Mouse (Mus musculus) duodenum, adult 2 months (tissue): ENCODE measurements around the gene Cav2. TPM values are rescaled to one million over a fixed set of nuclear protein-coding genes. Genes with fewer than 3 reads are reported as not detected.

Source experiments
- polyA plus RNA-seq: library from polyadenylated mRNA; depleted of rRNA; stranded (reverse); fragments of >200 nt; gene quantifications from 2 replicates; pipeline ENCODE4 v1.2.3, GENCODE M21; 2012; ENCODE audit warnings: low replicate concordance; rRNA removed

Gene Cav2
- polyA plus RNA-seq: 4.6 and 6.2 TPM in 2 replicates

DNA sequence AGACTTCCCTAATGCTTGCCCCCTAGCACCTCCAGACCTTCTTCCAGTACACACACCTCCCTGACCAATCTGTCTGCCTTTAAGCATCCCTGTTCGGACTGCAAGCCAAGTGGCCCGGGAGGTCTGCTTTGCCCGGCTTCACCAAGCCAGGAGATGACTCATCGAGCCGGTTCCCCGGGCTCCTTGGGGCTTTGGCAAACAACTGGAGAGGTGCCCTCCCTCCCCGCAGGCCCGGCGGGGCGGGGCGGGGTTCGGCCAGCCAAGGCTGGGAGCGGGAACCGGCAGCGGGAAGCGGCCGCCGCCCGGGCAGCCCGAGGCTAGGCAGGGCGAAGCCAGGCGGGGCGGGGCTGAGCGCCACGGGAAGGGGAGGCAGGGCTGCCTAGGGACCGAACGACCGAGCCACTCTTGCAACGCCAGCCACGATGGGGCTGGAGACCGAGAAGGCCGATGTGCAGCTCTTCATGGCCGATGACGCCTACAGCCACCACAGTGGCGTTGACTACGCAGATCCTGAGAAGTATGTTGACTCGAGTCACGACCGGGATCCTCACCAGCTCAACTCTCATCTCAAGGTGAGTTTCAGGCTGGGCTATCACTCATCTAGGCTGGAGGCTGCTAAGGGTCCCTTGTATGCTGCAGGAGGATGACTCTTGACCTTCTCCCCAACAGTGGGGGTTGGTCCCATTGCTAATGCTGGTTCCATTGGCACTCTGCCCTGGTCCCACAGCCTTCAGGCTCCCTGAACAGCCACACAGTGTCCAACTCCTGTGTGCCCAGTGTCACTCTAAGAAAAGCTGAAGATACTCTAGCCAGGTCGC lies at the start of gene Cav2:
TSS of gene Cav2 (plus strand) at position 247 of the 818 bp plus-strand sequence.

DNA sequence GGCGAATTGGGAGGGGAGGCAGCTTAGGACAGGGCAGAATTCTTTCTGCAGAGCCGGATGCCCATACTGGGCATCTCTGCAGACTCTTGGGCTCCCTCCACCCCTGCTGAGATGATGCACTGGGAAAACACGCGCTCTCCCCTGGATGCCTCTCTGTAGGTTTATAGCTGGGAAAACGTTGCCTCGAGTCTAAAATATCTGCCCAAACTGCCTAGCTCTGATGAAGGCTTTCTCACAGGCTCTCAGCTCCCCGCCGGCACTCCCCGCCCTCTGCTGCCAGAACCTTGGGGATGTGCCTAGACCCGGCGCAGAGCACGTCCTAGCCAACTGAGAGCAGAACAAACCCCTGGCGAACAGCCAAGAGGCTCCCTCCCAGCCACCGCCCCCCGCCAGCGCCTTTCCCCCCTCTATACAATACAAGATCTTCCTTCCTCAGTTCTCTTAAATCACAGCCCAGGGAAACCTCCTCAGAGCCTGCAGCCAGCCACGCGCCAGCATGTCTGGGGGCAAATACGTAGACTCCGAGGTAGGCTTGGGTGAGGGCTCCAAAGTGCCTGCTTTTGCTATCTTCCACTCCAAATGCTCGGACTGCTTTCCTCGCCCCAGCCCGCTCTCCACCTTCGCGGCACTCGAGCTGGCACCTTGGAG lies 25.1 kb downstream of the Cav2 start, which contains the start of gene Cav1:
TSS of gene Cav1 (plus strand) at position 382 of the 648 bp plus-strand sequence.

Other genes starting within 250 kb of the Cav2 start
- 28.1 and 58.5 TPM in 2 replicates for gene Tes, start 216.0 kb upstream of the Cav2 start, polyA plus RNA-seq
- 63.6 and 67.7 TPM in 2 replicates for gene Cav1, start 25.1 kb downstream of the Cav2 start, polyA plus RNA-seq
- 1.5 and 4.7 TPM in 2 replicates for gene Met, start 182.6 kb downstream of the Cav2 start, polyA plus RNA-seq